Mouse (Mus musculus) liver, embryonic 12.5 days (tissue): ENCODE results near the gene Fuz. TPM values are rescaled to one million over a fixed set of nuclear protein-coding genes. Genes with fewer than 3 reads are reported as not detected.

Source experiments
- ATAC-seq: fragments of 200-750 bp; cut with Nextera tagmentation; 2 replicates; pipeline ENCODE4 v1.8.0; 2017; ENCODE audit warnings: moderate number of reproducible peaks, mild to moderate bottlenecking, moderate library complexity
- H3K27ac ChIP-seq: fragments of 300-500 bp; sonication (generic); 2 replicates; pipeline ENCODE4 v1.5.1; 2016; ENCODE audit warnings: mild to moderate bottlenecking
- H3K27me3 ChIP-seq: fragments of 300-500 bp; sonication (generic); replicated peaks from 2 replicates; pipeline ENCODE4 v1.6.1; 2016; ENCODE audit warnings: mild to moderate bottlenecking, moderate library complexity
- H3K36me3 ChIP-seq: fragments of 300-500 bp; sonication (generic); 2 replicates; pipeline ENCODE4 v1.6.1; 2016; ENCODE audit warnings: mild to moderate bottlenecking, moderate library complexity
- H3K4me1 ChIP-seq: fragments of 300-500 bp; sonication (generic); 2 replicates; pipeline ENCODE4 v1.6.1; 2016
- H3K4me2 ChIP-seq: fragments of 300-500 bp; sonication (generic); 2 replicates; pipeline ENCODE4 v1.6.1; 2016; ENCODE audit warnings: mild to moderate bottlenecking, moderate library complexity
- H3K4me3 ChIP-seq: fragments of 300-500 bp; sonication (generic); 2 replicates; pipeline ENCODE4 v1.5.1; 2016; ENCODE audit warnings: mild to moderate bottlenecking, moderate library complexity
- H3K9ac ChIP-seq: fragments of 300-500 bp; sonication (generic); 2 replicates; pipeline ENCODE4 v1.6.1; 2016; ENCODE audit warnings: mild to moderate bottlenecking, moderate library complexity
- H3K9me3 ChIP-seq: fragments of 300-500 bp; sonication (generic); replicated peaks from 2 replicates; pipeline ENCODE4 v1.6.1; 2016; ENCODE audit warnings: mild to moderate bottlenecking, moderate library complexity
- WGBS: fragments of 180-500 bp; shearing (Covaris S2); methylation state at CpG from one replicate; pipeline ENCODE4 v1.1.7; 2016; ENCODE audit not compliant: insufficient replicate concordance; 5-methylcytosine and 5-hydroxymethylcytosine counted together
- polyA plus RNA-seq: library from polyadenylated mRNA; unstranded; fragments of >200 nt; fragmentation: Nextera tagmentation; extraction: Ambion mirVana; gene quantifications from 2 replicates; pipeline ENCODE4 v1.2.1, GENCODE M21; 2016

Fuz gene
- polyA plus RNA-seq, 1 experiment from 2014 or later = 9.0 TPM

DNA sequence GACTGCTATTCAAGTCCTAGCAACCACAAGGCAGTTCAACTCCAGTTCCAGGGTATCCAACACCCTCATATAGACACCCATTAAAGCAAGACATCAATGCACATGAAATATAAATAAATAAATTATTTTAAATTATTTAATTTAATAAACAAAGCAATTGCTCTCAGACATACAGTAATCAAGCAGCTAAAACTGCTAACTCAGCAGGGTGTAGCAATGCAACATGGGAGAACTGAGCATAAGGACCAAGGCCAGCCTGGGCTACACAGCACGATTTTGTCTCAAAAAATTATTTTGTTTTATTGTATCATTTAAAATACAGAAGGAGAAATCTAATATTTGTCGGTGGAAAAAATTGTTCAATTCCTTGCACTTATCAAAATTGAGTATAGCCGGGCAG lies 1.7 kb upstream of the Fuz start:
- no peaks in the 10 kb centered on the region for H3K27me3 ChIP-seq
- no peak for ATAC-seq
- peaks cover 21% of the 10 kb centered on the region for H3K36me3 ChIP-seq
- H3K4me3 ChIP-seq = no peak overlapping the region
- no peaks in the 10 kb centered on the region for H3K9me3 ChIP-seq
- no peak overlapping the region for H3K27ac ChIP-seq
- no peak overlapping the region for H3K4me2 ChIP-seq
- 75% methylated on average over 3 of the region's 3 CpGs for WGBS
- H3K4me1 ChIP-seq = peaks cover 72% of the 10 kb centered on the region
- H3K9ac ChIP-seq = no peak overlapping the region

DNA sequence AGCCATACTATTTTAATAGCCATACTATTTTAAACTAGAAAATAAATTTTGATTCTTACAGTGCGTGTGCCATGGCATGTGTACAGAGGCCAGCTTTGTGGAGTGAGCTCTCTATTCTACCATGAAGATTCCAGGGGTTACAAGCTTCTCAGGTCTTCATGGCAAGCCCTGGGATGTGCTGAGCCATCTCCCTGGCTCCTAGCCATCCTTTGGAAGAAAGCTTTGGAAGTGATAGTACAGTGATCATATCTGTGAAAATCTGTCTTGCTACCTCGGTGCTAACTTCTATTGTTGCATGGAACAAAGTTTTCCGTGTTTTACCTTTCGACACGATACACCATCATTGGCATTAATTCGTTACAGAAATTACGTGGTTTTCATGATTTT lies 680 bp upstream of the Fuz start:
- Histone ChIP-seq H3K4me1 (peaks cover 74% of the 10 kb centered on the region), H3K36me3 (peaks cover 25% of the 10 kb centered on the region), H3K27me3 (no peaks in the 10 kb centered on the region), H3K4me2 (peak overlapping the region; percentile 80), H3K9ac (no peak overlapping the region), H3K27ac (peak overlapping the region; percentile 58; the same call in 1 of the 2 replicates), H3K4me3 (peak overlapping the region; percentile 60), H3K9me3 (no peaks in the 10 kb centered on the region)
- 74% methylated on average over 7 of the region's 7 CpGs for WGBS
- ATAC-seq = no peak

DNA sequence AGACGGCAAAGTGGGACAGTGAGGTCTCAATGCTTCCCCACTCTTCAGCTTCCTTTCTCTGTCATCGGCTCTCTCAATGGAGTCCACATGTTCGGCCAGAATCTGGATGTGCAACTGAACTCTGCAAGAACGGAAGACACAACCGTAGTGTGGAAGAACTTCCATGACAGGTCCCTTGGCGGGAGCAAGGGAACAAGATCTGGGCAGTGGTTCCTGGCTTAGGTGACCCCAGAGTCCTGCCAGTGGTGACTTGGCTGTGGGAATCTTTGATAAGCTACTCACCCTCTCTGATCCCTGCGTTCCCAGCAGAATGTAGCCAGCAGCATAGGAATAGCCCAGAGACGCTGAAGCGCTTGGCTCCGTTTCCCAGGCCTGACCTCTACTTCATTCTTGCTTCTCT lies 620 bp downstream of the Fuz start:
- peak overlapping the region; percentile 64 for H3K9ac ChIP-seq
- no peak for ATAC-seq
- peak overlapping the region; percentile 80 for H3K4me2 ChIP-seq
- WGBS = 50% methylated on average over 10 of the region's 10 CpGs
- H3K36me3 ChIP-seq = peaks cover 31% of the 10 kb centered on the region
- H3K4me3 ChIP-seq = peak overlapping the region; percentile 60
- no peaks in the 10 kb centered on the region for H3K27me3 ChIP-seq
- H3K9me3 ChIP-seq = no peaks in the 10 kb centered on the region
- H3K27ac ChIP-seq = peak overlapping the region; percentile 58
- peaks cover 74% of the 10 kb centered on the region for H3K4me1 ChIP-seq

DNA sequence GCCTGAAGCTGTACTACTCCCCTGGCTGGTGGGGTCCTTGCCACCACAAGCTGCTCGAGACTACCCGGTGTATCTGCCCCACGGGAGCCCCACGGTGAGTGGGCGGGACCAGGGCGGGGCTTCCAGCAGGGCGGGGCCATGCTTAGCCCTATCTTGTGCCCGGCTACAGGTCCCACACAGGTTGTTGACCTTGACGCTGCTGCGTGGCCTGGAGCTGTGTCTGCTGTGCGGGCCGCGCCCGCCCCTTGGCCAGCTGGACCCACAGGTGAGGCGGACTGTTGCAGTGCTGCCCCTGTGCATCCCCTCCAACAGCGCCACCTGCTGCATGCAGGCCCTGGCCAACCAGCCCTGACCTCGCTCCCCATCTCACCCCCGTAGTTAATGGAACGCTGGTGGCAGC lies 2.7 kb downstream of the Fuz start:
- Histone ChIP-seq H3K9me3 (no peaks in the 10 kb centered on the region), H3K9ac (peak overlapping the region; percentile 10; the same call in 1 of the 2 replicates), H3K36me3 (peaks cover 52% of the 10 kb centered on the region), H3K27me3 (no peaks in the 10 kb centered on the region), H3K27ac (peak overlapping the region; percentile 59), H3K4me2 (peak overlapping the region; percentile 48), H3K4me1 (peaks cover 75% of the 10 kb centered on the region), H3K4me3 (no peak overlapping the region; the same call in 1 of the 2 replicates)
- WGBS = 34% methylated on average over 19 of the region's 19 CpGs
- ATAC-seq = peak; percentile 48

DNA sequence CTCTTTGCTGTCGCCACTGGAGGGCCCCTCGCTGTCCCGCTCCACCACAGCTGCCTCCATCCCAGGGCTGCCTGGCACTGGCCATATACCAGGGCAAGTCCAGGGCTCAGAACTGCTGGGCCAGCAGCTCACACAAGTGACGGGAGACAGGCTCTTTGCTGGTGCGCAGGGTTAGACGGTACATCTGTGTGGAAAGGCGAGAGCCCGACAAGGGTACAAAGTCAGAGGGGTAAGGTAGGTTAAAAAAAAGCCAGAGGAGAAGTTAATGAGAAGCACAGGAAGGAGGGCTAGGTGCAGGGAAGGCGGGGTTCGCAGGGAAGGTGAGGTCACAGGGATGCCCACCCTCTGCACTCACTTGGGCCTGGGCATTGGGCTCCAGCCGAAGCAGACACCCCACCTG lies 4.8 kb downstream of the Fuz start:
- no peak overlapping the region for H3K4me2 ChIP-seq
- peaks cover 72% of the 10 kb centered on the region for H3K36me3 ChIP-seq
- H3K27me3 ChIP-seq = no peaks in the 10 kb centered on the region
- H3K9ac ChIP-seq = no peak overlapping the region
- no peak for ATAC-seq
- H3K9me3 ChIP-seq = no peaks in the 10 kb centered on the region
- 0 out of 2 replicates have a peak overlapping the region, but pooled peaks have one; percentile 4 for H3K27ac ChIP-seq
- peaks cover 68% of the 10 kb centered on the region for H3K4me1 ChIP-seq
- 86% methylated on average over 11 of the region's 11 CpGs for WGBS
- no peak overlapping the region for H3K4me3 ChIP-seq

DNA sequence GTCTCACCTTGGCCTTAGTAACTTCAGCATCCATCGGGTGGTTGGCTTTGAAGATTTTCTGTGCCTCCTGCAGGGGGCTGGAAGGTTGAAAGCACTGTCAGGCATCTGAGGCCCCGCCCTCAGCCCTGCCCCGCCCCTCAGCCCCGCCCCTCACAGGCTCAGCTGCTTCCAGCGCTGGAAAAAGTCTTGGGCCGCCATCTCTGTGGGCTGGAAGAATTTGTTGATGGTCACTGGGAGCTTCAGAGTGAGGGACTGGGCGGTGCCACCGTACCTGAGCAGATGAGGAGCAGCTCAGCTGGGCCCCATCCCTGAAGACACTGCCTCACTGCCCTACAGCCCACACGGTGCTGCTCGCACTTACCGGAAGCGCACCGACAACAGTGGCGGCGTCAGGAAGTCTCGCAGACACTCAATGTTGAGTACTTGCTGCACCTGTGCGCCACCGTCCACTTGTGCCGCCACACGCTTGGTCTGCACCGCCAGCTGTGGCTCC lies 5.4 kb downstream of the Fuz start:
- H3K27me3 ChIP-seq = no peaks in the 10 kb centered on the region
- H3K9me3 ChIP-seq = no peaks in the 10 kb centered on the region
- peaks cover 62% of the 10 kb centered on the region for H3K4me1 ChIP-seq
- 19% methylated on average over 21 of the region's 21 CpGs for WGBS
- peak overlapping the region; percentile 62 for H3K4me2 ChIP-seq
- peak; percentile 46; the same call in 1 of the 2 replicates for ATAC-seq
- H3K9ac ChIP-seq = no peak overlapping the region
- H3K36me3 ChIP-seq = peaks cover 79% of the 10 kb centered on the region
- H3K4me3 ChIP-seq = peak overlapping the region; percentile 33
- peak overlapping the region; percentile 49 for H3K27ac ChIP-seq

DNA sequence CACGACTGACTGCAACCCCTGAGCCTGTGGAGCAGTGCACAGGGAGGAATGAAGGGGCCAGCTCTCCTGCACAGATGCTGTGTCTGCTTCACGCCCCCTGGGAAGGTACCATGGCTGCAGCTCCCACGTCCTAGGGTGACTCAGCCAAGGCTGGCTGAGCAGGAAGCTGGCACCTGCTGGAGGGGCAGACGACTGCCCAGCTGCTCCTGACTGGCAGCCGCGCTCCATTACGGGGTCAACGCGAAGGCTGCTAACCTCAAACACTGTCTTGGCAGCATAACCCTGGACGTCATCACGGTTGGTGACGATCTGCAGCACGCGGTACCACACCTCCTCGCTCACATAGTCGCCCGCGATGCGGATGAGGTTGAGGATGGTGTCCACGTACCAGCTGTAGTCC lies 9.6 kb downstream of the Fuz start:
- peaks cover 100% of the 10 kb centered on the region for H3K36me3 ChIP-seq
- no peak overlapping the region for H3K9ac ChIP-seq
- no peak overlapping the region for H3K4me3 ChIP-seq
- H3K4me2 ChIP-seq = no peak overlapping the region
- no peak for ATAC-seq
- H3K27me3 ChIP-seq = no peaks in the 10 kb centered on the region
- no peaks in the 10 kb centered on the region for H3K9me3 ChIP-seq
- H3K4me1 ChIP-seq = peaks cover 21% of the 10 kb centered on the region
- 91% methylated on average over 20 of the region's 20 CpGs for WGBS
- no peak overlapping the region for H3K27ac ChIP-seq

DNA sequence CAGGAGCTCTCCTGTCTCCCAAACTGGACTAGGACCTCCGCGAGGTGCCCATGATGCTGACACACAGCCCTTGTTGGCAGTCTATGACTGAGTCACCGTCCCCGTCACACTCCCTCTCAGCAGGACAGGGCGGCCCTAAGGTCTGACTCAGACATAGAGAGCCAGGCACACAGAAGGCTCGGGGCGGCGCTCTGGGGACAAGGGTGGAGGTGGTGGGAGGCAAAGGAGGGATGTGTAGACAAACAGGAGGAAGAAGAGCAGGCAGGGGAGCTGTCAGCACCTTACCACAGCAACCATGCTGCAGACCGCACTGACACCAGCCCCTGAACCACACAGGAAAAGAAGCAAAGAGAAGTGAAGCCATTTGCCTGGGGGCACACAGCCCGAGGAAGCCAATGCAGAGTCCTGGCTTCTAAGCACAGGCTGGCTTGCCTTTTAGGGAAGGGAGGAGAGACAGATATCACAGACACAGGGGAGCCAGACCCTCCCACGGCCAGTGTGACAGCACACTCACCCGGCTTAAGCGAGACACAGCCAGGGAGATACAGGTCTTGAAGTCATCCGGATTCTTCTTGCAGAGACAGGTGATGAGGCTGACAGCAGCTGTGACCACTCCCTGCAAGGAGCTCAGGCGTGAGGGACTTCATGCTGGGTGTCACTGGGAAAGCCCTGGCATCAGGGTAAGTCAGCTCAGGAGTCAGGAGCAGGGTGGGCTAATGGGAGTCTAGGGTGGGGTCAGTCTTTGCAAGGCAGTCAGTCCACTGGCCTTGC lies 13.0 kb downstream of the Fuz start:
- H3K9ac ChIP-seq = no peak overlapping the region
- H3K9me3 ChIP-seq = no peaks in the 10 kb centered on the region
- H3K4me1 ChIP-seq = no peaks in the 10 kb centered on the region
- no peaks in the 10 kb centered on the region for H3K27me3 ChIP-seq
- H3K4me2 ChIP-seq = no peak overlapping the region
- peaks cover 100% of the 10 kb centered on the region for H3K36me3 ChIP-seq
- no peak overlapping the region for H3K27ac ChIP-seq
- 77% methylated on average over 15 of the region's 15 CpGs for WGBS
- no peak for ATAC-seq
- no peak overlapping the region for H3K4me3 ChIP-seq

DNA sequence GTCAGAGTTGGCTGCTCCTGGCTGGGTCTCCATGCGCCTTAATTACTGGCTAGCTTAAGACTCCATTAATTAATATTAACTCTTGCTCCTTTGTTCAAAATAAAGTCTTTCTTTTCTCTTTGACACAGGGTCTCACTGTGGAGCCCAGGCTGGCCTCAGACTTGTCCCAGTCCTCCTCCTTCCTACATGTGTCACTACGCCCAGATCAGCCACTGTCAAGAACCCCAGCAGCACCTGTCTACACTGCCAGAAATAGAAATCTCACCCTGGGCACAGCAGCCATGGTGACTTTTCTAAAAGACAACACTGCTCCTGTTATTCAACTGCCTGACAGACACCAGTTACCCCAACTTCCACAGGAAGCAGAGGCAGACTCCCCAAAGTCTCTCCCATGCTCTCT lies 18.5 kb downstream of the Fuz start:
- WGBS = 92% methylated on average over 2 of the region's 2 CpGs
- no peak for ATAC-seq
- Histone ChIP-seq H3K4me2 (no peak overlapping the region), H3K27me3 (no peaks in the 10 kb centered on the region), H3K36me3 (peaks cover 97% of the 10 kb centered on the region), H3K4me1 (peaks cover 29% of the 10 kb centered on the region), H3K9ac (no peak overlapping the region), H3K9me3 (no peaks in the 10 kb centered on the region), H3K27ac (no peak overlapping the region), H3K4me3 (no peak overlapping the region)

DNA sequence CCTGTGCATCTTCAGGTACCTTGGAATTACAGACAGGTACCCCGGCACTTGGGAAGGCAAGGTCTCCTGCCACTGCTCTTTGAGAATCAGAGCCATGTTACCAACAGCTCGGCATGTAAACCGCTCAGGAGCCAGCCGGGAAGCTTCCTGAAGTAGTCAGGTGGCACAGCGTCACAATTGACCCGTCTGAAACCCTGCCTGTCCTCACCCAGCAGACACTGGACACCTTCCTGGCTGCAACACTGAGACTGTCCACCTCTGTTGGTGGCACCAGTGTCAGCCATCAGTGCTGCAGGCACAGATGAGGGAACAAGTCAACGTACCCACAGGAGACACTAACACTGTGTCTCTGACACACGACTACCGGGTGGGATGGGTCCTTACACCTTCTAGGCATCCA lies 19.4 kb downstream of the Fuz start:
- Histone ChIP-seq H3K4me2 (no peak overlapping the region), H3K4me1 (peaks cover 35% of the 10 kb centered on the region), H3K27me3 (no peaks in the 10 kb centered on the region), H3K4me3 (no peak overlapping the region), H3K27ac (no peak overlapping the region), H3K36me3 (peaks cover 97% of the 10 kb centered on the region), H3K9me3 (no peaks in the 10 kb centered on the region), H3K9ac (no peak overlapping the region)
- 90% methylated on average over 9 of the region's 9 CpGs for WGBS
- no peak for ATAC-seq

DNA sequence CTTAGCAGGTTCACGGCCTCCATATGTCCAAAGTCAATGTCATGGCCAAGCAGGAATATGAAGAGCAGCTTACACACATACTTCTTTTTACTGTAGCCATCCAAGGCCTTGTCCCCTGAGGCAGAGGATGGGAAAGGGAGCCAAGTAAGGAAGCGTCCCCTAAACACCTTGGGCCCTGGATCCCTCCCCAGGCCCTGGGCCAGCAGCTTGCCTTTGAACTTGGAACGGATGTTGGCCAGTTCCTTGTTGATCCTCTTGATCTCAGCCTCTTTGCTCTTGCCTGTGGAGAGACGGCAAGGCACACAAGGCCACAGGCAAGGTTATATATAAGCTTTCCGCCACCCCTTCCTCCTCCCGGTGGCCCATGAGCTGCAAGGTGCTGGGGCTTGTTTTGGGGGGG lies 20.3 kb downstream of the Fuz start:
- no peak overlapping the region for H3K4me3 ChIP-seq
- no peak overlapping the region for H3K27ac ChIP-seq
- H3K36me3 ChIP-seq = peaks cover 97% of the 10 kb centered on the region
- no peaks in the 10 kb centered on the region for H3K9me3 ChIP-seq
- ATAC-seq = no peak
- no peak overlapping the region for H3K4me2 ChIP-seq
- WGBS = 86% methylated on average over 6 of the region's 6 CpGs
- peaks cover 35% of the 10 kb centered on the region for H3K4me1 ChIP-seq
- H3K9ac ChIP-seq = no peak overlapping the region
- no peaks in the 10 kb centered on the region for H3K27me3 ChIP-seq

DNA sequence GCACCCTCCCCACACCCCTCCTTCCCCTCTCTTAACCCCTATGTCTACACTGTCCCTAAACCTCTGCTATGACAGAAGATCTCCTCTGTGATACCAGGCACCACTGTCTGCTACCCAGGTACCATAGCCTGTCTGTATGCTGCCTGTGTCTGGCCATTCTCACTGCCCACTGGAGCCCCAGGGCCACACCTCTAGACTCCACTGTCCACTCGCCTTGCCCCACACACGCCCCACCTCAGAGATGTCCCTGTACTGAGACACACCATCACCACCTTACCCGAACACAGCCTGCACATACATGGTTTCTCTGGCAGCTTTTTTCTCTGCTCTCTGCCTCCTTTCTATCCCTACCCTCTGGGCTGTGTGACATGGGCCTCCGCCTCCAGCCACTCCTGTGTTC lies 21.0 kb downstream of the Fuz start:
- 84% methylated on average over 4 of the region's 4 CpGs for WGBS
- Histone ChIP-seq H3K4me2 (no peak overlapping the region), H3K27me3 (no peaks in the 10 kb centered on the region), H3K27ac (0 out of 2 replicates have a peak overlapping the region, but pooled peaks have one; percentile 74), H3K4me3 (no peak overlapping the region), H3K9ac (no peak overlapping the region), H3K4me1 (peaks cover 39% of the 10 kb centered on the region), H3K9me3 (no peaks in the 10 kb centered on the region), H3K36me3 (peaks cover 96% of the 10 kb centered on the region)
- ATAC-seq = no peak
